Mouse (Mus musculus) Muller cell, postnatal 12 days (primary cell): ENCODE measurements around the gene Cfap97d1.

Experiments
- DNase-seq: peaks from one replicate; pipeline ENCODE4 v3.0.0-alpha.2; 2015; ENCODE audit errors: inconsistent ontology term

Cfap97d1 gene

DNA sequence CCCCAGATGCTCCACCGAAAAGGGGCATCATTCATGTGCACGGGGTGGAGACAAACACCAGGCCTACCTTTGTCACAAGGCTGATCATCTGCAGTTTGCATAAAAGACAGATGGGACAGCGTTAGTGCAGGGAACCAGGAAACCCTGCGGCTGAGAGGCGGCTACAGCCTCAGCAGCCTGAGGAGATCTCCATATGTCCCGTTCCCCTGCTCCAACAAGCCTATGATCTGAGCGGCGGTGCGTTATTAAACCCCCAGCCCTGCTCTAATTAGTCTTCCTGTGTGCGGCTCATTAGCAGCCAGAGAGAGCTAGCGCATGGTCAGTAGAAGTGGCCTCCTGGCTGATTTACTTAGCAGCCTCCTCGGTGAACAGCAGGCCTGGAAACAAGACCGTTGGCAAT lies 26.1 kb downstream of the Cfap97d1 start:
- peak; percentile 19 for DNase-seq

DNA sequence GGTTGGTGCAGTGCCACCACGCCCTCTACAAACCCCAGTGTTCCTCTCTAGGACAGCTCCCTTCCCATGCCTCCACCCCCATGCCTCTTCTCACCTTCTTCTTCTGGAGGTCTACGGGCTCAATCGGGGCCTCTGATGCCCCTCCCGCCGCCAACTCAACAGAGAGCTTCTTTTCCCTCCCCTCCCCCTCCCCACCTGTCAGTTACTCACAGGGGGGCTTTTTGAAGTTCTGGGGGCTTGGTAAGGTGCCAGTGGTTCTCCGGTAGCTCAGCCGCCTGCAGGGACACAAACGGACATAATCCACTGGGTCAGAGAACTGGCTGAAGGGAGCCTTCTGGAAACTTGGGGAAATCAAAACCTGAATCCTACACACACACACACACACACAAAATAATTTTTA lies 27.4 kb downstream of the Cfap97d1 start:
- DNase-seq = no peak

DNA sequence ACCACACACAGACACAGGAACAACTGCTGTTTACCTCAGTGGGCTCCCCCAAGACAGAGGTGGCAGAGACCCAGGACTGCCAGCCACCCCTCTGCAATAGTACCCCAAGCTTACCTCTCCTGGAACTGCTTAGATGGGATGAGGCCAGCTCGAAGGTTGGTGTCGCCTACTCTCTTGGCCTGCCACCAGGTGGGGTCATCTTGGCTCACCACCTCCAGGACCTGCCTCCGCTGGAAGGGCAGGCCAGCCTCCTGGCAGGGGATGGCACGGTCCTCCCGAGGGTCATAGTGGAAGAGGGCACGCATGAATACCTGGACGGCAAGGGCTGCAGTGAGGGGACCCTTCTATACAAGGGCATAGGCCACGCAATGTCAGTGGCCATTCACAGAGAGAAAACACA lies 29.1 kb downstream of the Cfap97d1 start:
- DNase-seq = no peak

DNA sequence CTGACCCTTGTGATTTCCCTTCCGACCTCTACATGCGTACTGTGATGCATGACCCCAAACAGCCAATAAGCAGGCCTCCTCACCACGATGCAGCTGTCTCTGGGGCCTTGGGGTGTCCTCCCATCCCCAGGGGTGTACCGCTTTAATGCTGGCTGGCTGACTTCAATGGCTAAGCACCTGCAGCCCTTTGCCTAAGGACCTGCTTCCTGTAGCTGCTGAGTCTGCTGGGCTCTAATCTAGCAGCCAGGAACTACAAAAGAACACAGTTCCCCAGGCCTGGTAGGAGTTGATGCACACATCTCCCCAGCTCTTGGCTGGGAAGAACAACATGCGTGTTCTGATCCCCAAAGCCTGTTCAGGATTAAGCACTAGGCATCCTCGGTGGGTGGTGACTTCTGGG lies 31.4 kb downstream of the Cfap97d1 start:
- DNase-seq = no peak

DNA sequence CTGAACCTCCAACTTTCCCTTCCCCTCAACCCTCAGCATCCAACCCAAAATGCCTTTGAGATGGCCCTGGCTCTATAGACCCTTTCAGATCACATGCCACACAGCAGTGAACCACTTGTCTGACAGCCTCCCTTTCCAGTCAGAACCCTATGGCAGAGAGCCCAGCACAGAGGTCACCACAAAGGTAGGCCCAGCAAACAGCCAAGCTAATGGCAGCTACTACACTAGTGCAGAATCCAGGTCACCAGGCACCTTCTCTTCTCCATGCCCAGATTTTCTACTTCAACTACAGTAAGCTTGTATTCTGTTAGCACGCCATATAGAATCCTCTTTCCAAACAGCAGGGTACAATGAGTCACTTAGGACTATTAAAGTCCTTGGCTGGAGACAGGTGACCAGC lies 32.1 kb downstream of the Cfap97d1 start:
- no peak for DNase-seq

DNA sequence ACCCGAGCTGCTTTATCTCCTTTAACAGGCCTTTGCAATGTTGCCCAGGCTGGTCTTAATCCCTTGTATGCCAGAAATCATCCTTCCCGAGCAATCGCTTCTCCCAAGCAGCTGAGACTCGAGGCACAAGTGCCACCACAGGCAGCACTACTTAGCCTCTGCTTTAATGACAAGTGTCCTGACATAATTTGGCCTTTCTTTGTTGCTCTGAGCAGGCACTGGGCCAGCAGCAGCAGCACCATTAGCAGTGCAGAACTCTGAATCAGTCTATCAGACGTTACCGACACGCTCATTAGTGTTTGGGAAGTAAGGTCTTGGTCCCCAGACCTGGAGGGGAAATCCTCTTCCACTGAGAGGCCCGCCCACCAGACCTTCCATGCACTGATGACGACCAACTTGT lies 35.7 kb downstream of the Cfap97d1 start:
- peak; percentile 24 for DNase-seq

DNA sequence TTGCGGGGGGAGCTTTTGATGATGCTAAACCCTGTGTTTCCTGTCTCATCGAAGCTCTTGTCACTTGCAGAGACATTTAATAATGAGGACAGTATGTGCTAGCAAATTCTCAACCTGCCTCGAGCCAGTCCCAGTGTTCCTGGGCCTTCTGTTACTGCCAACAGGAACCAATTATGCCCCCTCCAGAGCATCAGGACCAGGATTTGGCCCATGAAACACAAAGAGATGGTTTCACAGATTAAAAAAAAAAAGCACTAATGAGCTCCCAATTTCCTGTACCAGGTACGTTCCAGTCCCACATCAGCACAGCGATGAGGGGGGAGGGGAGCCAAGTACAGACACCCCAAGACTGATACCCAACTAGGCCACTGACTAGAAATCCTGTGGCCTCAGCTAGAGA lies 37.1 kb downstream of the Cfap97d1 start:
- DNase-seq = no peak

DNA sequence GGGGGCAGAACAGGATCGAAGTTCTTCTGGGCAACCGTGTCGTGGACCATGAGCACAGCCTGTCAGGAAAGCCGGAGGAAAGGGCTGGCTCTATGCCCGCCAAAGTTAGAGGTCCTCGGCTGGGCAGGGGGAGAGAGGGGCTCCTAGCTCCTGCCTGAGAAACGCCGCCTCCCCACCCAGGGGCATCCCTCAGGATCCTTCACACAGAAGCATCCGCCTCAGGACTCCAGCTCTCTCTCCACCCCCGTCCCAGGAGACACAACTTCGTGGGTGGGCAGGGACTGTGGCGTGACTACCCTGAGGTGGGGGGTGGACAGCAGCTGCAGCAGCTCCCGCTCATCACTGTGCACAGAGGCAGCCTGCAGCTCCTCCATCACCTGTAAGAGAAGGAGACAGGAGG lies 39.3 kb downstream of the Cfap97d1 start:
- DNase-seq = no peak

DNA sequence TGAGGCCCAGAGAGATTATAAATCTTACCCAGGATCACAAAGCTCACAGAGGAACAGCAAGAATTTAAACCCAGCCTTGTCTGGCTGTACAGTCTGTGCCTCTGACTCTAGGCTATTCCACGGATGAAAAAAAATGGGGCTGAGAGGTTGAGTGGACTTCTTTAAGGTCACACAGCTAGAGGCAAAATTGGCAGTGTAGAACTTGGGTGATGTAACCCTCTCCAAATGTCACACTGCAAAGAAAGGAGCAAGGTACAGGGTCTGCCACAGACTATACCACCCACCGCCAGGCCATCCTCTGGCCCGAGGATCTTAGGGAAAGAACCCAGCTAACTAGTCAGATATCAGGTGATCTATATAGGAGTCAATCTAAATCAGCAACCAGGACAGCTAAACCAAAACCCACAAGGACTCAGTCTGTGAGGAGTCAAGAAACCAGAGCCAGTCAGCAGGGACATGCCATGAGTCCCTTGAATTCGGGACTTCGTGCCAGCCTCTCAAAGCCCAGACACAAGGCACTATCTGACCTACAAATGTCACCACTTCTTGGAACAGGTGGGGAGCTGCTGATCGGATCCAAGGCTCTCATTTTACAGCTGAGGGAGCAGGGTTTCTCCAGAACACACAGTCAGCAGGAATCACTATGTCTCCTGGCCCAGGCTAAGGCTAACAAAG lies 40.1 kb downstream of the Cfap97d1 start:
- no peak for DNase-seq

DNA sequence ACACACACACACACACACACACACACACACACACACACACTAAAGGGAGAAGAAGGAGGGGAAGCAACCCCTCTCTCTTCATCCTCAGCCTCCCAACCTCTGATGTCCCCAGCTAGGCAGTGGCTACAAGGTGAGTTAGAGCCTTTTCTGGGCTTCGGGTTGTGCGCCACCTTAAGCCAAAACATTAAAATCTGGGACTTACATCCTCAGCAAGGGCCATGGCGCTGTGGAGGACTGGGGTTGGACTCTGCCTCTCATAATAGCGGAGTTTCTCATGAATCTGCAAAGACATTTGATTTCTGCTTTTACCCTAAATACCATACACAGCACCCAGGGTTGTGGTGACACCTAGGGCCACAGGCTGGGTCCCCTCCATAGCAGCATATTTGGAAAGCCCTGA lies 40.8 kb downstream of the Cfap97d1 start:
- DNase-seq = no peak

DNA sequence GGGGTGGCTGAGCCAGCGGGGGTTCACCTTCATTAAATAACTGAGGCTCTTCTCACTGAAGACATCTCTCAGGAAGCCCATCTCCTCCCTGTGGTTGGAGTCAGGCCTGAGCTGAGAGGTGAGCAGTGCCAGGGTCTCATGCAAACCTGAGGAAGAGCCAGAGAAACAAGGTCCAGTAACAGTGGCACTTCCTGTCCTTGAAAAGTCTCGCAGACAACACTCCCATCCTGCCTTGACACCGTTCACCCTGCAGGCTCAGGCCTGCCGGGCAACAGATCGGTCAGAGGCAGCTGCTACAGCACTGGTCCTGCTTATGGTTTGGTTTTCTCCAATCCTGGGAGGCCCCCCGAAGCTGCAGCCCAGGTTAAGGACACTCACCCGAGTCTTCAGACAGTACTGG lies 41.3 kb downstream of the Cfap97d1 start:
- DNase-seq = no peak

DNA sequence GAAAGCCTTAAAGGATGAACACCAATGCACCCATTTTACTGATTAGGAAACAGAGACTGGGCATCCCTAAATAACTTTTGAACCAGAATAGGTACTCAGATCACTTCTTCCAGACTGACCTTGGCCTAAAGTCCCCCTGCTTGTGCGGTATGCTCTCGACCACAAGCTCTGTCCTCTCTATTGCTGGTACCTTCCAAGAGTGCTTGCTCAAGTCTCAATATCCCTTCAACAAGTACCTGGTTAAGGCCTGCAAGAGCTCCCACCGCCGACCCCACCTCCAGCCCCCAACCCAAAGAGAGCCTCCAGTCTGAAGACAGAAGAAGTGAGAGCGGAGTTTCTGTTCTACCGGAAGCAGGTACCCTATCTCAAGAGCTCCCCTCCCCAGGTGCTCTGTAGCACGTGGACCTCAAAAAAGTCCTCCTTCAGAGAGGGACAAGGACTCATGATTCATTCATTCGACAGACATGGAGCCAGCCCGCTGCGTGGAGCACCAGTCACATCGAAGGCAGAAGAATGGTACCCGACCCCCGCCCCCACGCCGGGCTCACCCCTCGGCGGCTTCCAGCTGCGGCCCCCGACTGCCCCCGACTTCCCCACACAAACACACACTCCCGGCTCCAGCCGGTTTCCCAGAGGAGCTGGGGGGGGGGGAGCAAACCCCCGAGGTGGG lies 42.0 kb downstream of the Cfap97d1 start:
- DNase-seq = no peak

DNA sequence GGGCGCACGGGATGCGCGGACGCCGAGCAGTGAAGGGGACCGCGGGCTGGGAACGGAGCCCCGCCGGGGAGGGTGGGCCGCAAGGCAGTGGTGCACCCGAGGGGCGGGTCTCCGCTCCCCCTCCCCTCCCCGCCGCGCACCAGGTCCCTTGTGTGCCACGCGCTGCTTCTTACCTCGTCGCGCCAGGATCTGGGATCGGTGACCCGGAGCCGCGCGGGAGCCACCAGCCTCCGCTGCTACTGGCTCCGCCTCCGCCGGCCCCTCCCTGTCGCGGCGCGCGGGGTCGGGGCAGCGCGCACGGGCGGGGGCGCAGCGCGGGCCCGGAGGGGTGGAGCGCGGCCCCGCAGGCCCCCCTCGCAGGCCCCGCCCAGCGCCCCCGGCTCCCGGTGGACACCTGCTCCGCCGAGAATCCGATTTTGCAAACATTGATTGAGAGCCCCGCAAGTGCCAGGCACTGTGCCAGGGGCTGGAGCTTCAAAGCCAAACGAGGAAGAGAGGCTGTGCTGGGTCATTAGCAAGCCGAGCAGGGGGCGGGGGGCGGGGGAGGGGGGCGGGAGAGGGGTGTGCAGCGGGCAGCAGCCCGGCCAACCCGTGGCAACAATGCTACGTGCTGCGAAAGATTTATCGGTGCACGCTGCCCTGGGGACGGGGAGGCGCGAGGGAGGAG lies 42.7 kb downstream of the Cfap97d1 start:
- DNase-seq = peak; percentile 76

DNA sequence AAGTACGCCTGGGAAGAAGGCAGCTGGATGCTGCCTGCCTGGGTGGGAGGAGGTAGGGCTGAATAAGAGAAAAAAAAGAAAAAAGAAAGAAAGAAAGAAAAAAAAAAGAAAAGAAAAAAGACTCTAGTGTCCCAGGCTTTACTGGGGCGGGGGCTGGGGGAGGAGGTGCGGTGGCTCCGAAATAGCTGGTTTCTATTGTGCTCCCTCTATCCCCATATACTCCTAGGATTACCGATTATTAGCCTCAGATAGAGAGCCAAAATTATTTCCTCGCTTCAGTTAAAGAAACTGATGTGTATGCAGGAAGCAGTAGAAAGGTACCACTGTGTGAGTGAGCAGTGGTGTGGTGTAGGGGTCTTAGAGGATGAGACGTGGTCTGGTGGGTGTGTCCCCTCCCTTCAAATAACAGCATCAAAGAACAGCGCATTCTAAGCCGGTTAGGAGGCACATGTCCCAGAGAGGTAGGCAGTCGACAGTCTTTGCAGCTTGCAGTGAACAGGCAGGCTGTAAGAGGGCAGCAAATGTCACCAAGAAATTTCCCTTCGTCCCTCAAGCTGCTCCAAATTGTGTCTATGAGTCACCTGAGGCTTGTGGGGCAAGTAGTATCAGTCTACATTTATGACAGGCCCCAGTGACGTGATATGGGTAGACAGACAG lies 43.4 kb downstream of the Cfap97d1 start:
- DNase-seq = peak; percentile 14

DNA sequence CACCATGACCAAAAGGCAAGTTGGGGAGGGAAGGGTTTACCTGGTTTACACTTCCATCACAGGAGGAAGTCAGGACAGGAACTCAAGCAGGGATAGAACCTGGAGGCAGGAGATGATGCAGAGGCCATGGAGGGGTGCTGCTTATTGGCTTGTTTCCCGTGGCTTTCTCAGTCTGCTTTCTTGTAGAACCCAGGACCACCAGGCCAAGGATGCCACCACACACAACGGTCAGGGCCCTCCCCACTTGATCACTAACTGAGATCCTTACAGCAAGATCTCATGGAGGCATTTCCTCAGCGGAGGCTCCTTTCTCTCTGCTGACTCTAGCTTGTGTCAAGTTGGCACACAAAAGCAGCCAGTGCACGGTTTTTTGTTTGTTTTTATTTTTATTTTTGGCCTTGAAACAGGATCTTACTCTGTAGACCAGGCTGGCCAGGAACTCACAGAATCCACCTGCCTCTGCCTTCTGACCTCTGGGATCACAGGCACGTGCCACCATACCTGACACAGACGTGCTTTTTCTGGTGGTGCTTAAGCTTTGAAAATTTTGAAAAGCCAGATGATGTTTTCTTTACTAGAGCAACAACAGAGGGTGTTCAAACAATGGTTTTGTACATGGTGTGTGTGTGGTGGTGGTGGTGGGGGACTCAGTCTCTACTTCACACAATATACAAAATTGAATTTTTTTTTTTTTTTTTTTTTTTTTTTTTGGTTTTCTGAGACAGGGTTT lies 44.2 kb downstream of the Cfap97d1 start, which contains the start of gene Mpp3:
Mpp3 (minus strand) TSS at position 375 of the 730 bp plus-strand sequence.
- no peak for DNase-seq

DNA sequence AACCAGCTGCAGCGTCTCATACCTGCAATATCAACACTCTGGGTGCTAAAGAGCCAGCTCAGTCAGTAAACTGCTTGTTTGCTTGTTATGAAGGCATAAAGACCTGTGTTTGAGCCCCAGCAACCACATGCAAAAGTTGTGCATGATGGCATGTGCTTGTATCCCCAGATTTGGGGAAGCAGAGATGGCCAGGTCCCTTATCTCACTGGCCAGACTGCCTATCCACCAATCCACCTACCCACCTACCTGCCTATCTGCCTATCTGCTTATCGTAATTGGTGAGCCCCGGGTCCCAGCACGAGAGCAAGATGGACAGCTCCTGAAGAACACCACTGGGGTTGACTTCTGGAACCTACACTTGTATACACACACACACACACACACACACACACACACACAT lies 45.2 kb downstream of the Cfap97d1 start:
- no peak for DNase-seq

DNA sequence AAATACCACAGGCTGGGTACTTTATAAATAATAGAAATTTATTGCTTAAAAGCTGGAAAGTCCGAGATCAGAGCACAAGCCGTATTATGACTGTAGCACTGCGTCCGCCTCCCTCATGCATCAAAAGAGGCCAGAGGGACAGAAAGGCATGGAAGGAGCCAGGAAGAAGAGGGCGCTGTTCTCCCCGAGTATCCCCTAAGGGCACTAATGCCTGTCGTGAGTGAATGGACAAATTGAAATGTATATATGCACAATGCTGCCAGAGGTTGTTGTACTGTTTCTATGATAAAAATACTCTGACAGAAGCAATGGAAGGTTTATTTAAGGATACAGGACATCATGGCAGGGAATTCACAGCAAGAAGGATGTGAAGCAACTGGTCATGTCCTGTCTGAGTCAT lies 45.9 kb downstream of the Cfap97d1 start:
- no peak for DNase-seq

DNA sequence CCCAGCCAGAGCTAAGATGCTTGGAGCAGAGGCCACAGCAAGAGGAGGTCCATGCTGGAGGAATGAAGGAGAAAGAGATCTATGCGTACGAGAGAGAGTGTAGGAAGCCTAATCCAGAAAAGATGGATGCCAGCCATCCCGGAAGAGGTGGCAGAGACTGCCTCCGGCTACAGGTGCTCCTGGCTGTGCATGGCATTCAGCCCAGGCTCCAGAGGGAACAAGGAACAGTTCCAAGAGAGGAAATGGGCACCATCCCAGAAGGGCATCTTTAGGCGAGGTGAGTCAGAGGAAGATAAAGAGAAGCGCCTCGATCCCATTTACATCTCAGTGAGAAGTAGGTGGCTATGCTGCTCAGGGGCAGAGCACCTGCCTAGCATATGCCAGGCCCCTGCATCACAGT lies 47.1 kb downstream of the Cfap97d1 start:
- no peak for DNase-seq

DNA sequence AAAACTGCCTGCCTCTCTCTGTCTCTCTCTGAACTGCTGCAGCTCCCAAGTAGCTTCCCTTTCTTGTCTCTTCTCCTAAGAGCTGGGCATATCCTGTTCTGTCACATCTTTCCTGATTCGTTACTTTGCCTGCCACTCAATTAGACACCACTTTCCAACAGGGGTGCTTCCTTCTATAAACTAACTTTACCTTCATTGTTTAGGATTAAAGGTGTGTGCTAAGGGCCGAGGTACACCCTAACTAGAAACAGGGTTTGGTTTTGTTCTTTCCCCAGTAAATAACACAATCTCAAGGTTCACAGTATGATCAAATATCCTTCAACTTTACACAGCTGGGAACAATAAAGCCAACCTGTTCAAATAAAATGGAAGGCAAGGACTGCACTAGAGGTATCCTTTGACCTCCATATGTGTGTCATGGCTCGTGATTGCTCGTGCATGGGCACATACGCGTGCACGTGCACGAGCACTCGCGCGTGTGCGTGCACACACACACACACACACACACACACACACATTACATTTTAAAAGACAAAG lies 49.0 kb downstream of the Cfap97d1 start:
- DNase-seq = no peak

DNA sequence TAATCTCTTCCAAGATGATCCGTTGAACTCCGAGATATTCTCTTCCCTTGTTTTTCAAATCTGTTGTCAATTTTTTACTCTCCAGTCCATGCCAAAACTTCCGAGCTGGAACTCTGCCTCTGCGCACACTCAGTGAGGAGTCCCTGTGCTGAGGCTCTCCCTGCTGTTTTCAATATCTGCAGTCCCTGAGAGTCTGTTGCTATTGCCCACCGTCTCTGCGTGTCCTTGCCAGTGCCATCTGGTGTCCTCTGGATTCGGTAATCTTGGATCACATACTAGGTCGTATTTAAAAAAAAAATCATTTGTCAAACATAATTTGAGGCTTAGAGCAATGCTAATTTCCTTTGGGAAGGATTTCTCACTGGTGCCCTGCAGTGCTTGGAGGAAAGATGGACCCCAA lies 50.8 kb downstream of the Cfap97d1 start:
- DNase-seq = no peak

DNA sequence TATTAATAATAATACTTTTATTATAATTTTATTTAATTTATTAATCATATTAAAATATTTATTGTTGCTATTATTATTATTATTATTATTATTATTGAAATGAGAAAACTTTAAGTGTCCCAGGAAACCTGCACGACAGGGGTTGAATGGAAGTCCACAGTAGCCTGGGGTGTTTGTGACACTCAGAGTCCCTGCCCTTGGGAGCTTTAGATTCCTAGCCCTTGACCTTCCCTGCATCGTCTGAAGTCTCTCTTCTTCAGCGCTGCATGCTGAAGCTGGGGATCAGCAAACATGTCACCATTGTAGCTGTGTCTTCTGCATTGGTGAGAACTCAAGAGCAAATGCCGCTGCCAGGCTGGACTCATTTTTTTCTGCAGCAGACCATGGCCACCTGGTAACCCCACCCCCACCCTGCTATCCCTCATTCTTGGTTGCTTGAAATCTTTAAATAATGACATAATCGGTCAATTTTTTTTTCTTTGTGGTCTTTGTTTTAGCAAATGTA lies 51.4 kb downstream of the Cfap97d1 start:
- no peak for DNase-seq
